Mouse (Mus musculus) liver, adult (tissue): ENCODE data around the gene Atad2b.

Experiments used
- GATA4 ChIP-seq: IDR thresholded peaks from 2 replicates; pipeline ENCODE4 v1.6.1; 2014; ENCODE audit warnings: mild to moderate bottlenecking, low read length; ENCODE audit not compliant: insufficient replicate concordance

Gene Atad2b

DNA sequence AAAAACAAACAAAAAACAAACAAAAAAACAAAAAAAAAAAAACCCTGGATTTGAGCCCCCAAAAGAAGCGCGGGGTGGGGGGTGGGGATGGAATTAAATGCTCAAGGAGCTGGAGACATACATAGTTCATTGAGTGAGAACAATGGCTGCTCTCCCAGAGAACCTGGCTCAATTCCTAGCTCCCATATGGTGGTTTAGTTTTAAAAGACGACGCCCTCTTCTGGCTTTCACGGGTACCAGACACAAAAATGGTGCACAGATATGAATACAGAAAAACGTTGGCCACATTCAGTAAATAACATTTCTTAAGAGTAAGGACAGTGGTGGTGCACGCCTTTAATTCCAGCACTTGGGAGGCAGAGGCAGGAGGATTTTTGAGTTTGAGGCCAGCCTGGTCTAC lies 11.2 kb upstream of the Atad2b start:
- TF ChIP-seq GATA4 = no peak

DNA sequence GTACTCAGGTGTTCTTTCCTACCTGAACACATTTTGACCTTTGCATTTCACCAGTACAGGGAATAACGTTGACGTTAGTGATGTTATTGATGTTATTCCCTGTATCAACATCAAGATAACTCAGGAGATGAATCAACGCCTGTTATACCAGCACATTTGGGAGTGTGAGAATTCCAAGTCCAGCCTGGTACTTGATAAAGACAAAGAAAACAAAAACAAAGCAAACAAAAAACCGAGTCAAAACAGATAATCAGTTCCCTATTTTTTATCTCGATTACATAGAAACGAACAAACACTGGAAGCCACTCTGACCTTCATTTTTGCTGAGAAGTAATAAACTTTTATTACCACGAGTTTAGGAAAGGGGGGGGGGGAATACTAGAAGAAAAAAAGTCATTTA lies 10.7 kb upstream of the Atad2b start:
- no peak for TF ChIP-seq GATA4

DNA sequence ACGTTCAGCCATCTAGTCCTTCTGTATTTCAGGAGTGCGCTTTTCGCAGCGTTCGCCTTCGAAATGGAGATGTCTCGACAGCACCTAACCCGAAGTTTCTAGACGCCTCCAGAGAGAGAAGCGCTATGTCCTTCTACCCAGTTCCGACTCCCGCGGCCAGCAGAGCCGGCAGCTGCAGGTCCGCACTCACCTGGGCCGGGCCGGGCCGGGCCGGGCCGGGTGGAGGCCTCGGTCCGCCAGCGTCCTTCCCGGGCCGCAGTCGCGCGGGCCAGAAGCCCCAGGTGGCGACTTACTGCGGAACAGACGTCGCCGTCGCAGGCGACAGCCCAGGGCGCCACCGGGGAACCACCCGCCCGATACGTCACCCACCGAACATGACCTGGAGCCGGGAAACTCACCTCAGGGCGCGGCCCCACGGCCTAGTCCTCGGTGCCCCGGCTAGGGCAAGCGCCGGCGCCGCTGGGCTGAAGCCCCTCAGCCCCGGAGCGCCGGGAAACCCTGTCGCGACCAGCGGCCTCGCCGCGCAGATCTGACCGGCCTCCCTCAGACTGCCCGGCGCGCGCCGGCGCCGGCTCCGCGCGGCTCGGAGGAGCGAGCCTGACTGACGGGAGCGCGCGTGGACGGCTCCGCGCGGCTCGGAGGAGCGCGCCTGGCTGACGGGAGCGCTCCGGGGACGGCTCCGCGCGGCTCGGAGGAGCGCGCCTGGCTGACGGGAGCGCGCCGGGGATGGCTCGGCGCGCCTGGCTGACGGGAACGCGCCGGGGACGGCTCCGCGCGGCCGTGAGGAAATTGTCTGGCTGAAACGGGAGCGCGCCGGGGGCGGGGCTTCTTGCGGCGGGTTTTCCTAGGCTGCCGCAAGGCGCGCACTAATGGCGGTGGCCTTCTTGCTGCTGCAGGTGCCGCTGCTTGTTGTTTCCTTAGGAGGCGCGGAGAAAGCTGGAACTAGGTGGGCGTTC lies 9.9 kb upstream of the Atad2b start, which contains the start of gene Ubxn2a:
Gene Ubxn2a (minus strand): TSS at position 755 of the 956 bp plus-strand sequence.
- no peak for TF ChIP-seq GATA4

DNA sequence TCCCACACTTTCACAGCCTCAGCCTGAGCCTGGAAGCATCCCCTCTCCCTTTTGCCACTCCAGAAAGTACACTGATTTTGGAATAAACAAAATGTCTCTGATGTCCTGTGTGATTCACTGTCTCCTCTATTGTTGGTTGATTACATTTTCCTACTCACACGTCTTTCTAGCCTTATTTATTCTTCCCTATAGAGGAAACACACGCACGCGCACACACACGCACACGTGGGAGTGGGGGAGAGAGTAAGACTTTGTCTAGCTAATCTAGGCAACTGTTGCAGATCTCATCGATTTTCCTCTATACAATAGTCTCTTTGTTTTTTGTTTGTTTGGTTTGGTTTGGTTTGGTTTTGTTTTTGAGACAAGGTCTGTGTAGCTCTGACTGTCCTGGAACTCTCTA lies 8.8 kb upstream of the Atad2b start:
- no peak for TF ChIP-seq GATA4

DNA sequence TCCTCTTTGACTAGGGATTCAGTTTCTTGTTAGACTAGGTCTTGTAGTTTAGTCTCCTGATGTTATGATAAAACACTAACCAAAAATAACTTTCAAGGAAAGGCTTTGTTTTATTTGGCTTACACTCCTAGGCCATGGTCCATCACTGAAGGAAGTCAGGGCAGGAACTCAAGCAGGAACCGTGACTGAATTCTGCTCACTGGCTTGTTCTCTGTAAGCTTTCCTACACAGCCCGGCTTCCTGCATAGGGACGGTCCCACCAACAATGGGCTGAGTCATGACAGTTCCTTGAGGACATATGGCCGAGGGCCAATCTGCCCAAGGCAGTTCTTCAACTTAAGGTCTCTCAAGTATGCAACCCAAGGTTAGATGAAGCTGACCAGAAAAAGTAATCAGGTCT lies 5.4 kb upstream of the Atad2b start:
- no peak for TF ChIP-seq GATA4

DNA sequence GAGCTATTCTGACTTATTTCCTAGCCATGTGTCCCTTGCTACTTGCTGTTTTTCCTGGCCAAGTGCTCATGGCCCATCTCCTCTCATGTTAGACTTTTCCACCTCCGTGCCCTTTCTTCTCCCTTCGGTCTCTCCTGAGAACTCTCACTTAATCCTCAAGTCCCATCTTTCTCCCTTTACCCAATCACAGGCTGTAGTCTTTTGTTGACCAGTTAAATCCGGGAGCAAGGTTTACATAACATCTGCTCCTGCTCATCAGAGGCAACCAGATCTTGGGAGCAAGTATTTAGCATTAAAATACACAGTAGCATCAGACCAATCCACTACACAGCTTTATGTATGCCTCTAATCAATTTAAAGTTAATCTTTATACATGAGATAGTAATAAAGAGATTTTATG lies 2.7 kb upstream of the Atad2b start:
- TF ChIP-seq GATA4 = no peak

DNA sequence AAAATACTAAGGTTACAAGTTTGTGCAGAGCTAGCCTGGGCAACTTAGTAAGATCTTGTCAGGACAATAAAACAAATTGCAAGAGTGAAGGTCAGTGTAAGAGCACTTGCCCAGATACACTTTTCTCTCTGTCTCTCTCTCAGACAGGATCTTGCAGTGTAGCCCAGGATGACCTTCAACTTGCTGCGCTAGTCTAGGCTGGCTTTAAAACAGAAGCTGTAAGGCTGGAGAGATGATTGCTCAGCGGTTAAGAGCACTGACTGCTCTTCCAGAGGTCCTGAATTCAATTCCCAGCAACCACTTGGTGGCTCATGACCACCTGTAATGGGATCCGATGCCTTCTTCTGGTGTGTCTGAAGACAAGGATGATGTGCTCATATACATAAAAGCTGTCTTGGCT lies 2.2 kb upstream of the Atad2b start:
- TF ChIP-seq GATA4 = no peak

DNA sequence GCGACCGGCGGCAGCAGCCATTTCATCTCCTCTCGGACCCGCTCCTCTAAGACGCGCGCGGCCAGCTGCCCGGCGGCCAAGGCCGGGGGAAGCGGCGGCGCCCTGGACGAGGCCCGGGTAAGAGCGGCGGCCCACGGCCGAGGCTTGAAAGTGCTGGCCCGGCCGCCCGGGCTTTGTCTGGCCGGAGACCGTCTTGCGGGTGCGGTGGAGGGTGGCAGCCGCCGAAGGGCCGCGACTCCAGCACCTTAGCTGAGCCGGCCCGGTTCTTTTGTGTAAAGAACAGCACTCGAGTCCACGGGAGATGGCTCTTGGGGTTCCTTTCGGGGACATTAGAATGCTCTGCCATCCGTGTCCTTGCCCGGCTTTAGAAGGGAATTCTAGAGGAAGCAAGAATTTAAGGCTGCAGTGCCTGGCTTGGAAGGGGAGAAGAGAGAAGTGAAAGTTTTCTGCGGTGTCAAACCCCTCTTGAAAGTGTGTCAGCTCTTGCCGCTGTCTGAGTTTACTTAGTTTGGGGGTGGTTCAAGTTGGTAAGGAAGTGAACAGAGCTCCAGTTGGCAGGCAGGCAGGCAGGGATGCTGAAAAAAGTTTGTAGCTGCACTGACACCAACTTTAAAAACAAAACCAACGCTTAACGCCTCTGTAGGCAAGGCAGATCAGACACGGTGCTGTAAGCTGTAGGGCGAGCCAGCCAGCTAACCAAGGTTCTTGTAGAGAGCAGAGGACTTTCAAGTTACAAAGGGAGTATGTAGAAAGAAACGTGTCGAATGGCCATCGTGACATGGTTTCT lies 845 bp downstream of the Atad2b start:
- no peak for TF ChIP-seq GATA4

DNA sequence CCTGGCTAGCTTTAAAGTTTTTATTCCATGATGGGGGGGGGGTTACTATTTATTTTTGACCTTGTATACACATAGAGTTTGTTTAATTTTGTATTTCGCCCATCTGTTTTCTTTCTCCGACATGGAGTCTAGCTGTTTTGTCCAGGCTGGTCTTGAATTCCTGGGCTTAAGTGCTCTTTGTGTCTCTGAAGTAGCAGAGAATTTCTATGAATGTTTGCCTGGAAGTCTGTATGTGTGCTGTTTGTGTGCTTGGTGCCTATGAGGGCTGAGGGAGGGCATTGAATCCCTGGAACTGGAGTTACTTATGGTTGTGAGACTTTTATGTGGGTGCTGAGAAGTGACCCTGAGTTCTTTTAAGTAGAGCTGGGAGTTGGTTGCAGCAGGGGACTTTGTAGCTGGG lies 11.0 kb downstream of the Atad2b start:
- no peak for TF ChIP-seq GATA4

DNA sequence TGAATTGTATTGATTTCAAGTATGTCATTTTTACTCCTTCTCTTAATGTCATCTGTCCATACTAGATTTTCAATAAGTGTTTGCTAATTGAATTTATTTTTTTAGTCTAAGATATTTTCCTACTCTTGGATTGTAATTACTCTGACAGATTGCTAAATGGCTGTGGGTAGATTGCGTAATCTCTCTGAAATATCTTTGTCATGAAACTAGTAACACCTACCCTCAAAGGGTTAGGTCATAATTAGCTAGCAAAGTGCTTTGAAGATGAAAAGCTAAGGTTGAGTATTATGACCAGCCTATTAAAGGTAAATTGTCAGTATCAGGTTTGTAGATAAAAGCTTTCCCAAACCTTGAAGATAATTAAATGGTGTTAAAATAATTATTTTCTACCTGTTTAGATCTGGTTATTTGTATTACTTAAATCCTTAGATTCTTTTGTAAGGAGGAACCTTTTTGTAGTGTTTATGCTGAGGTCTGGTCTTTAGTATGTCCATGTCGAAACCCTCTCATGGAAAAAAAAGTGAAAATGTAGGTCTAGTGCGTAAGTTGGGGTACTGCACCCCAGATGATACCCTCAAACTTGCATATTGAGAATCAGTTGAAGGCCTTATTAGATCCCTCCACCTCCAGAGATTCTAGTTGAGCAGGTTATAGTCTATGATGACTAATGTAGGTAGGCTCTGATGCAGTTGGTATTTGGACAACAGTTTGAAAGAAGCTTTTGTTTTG lies 13.8 kb downstream of the Atad2b start:
- no peak for TF ChIP-seq GATA4

DNA sequence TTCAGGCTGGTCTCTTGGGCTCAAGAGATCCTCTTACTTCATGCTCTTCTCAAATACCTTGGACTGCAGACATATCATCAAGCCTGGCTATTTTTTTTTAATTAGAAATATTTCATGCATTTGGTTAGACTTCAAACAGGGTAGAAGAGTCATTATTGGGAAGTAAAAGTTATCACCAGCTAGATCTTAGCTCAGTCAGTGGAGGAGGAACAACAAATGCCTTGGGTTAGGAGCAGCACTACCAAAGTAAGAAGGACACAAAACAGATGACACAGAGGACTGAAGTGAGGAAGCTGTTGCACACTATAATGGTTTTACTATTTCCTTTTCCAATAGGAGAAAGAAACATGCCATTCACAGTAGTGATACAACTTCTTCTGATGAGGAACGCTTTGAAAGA lies 35.1 kb downstream of the Atad2b start:
- no peak for TF ChIP-seq GATA4

DNA sequence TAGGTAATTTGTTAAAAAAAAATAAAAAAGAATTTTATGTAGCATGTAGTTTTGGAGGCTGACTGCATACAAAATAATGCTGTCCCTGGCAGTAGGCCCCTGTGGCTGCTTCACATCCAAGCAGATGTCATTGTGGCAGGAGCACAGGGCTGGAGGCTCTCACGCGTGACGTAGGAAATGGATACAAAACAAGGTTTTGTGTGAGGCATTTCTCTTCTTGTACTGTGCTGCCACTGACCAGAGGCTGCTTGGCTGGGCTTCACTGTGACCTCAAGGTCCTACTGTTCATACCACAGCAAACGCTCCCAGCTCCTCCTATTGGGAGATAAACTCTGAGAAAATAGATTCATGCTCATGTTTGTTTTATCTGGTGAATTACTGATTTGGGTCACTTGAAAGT lies 36.0 kb downstream of the Atad2b start:
- no peak for TF ChIP-seq GATA4

DNA sequence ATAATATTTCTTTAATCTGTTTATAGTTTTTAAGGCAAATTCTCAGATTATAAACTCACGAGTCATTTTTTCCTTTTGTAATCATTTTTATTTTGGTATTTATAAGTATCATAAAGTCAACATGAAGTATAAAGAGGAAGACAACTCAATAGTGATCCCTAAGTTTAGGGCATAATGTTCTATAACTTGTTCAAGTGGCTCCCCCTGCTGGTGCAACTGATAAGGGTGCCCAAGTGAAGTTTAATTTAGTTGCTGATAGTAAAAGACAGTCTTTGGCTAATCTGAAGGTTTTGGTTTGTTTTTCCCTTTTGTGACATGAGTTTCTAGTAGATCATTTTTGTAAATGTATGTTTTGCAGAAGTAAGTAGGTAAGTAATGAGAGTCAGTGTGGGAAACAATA lies 55.8 kb downstream of the Atad2b start:
- no peak for TF ChIP-seq GATA4

DNA sequence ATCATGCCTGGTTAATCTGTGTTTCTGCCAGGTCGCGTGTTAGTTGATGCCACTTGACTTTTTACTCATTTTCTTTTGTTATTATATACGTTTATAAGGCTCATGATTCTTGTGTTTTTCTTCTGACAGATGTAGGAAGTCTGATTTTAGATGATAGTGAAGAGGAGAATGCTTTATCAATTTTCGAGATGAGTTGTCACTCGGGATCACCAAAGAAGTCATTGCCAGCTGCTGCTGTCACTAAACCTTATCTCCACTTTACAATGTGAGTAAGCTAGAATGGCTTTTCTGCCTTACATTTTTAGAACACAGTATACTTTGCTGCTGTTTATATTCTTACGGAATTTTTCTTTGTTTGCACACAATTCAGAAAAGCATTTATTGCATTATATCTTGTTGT lies 61.2 kb downstream of the Atad2b start:
- no peak for TF ChIP-seq GATA4

DNA sequence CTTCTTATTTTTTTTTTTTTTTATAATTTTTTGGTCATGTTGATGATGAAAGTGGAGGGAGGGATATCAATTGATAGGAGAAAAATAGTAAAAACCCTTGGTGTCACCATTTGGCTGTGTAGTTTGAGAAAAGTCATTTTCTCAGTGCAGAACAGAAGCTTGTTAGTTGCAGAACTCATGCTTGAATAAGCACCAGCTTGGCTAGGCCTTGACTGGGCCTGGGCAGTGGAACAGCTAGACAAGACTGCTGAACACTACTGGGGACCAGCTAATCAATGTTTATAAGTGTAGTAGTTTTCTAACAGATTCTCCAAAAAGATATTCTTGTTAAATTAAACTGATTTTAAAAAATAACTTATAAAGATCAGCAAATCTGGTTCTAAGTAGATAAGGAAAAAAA lies 79.8 kb downstream of the Atad2b start:
- TF ChIP-seq GATA4 = no peak

DNA sequence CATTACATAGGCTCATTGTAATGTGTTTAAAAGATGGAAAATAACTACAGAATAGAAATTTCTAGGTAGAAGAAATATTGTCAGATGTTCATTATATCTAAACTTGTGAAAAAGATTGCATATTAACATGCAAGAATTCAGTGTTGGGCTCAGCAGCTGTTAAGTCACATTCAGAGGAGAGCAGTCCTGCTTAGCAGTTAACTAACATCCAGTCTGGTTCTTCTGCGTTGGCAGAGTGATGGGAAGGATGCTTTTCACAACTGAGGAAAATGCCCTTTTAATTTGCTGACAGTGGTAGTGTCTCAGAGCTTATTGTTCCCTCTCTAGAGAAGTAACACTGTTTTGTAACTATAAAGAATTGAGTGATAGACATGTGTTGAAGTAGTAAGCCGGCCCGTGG lies 88.2 kb downstream of the Atad2b start:
- TF ChIP-seq GATA4 = no peak

DNA sequence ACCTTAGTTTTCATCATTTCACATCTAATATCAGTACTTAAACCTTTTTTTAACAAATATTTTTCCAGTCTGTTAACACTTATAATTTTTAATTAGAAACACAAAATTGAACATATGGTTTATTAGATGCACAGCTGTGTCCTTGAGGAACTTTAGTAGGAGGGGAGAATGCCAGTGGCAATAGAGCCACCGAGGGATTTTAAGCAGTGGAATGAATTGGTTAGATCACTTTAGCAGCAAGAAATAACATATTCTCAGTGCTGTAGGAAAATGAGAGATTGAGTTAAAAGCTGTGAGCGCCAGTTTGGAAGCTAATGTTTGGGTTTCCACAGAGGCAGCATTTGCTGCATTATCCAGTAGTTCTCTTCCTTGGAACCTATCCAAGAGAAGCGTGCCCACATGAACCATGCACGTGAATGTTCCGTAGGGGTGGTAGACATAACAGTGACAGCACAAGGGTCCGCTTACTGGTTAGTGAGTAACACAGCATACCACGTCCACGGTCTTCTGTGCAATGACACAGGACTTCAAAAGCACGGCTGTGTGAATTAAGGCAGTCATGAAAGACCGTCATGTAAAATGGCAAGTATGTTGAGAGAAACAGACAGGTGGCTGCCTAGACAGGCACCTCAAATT lies 108.2 kb downstream of the Atad2b start:
- no peak for TF ChIP-seq GATA4
